Mouse (Mus musculus): ENCODE measurements around the gene Fabp3. TPM values are rescaled to one million over a fixed set of nuclear protein-coding genes. Genes with fewer than 3 reads are reported as not detected.

Gene Fabp3
- polyA plus RNA-seq, 1 experiment from 2014 or later: 143 TPM

- H3K4me3 ChIP-seq (replicated peaks; ENCODE audit: low read length): no peak overlapping the region
- H3K4me1 ChIP-seq (replicated peaks; ENCODE audit: control insufficient read depth, insufficient read depth, low read length): no peaks in the 10 kb centered on the region
- no peak overlapping the region for H3K9ac ChIP-seq (replicated peaks; ENCODE audit: low read depth, low read length)
- no peak overlapping the region for H3K4me2 ChIP-seq (ENCODE audit: low read length)
- no peak overlapping the region for H3K27ac ChIP-seq (ENCODE audit: low read length)
- H3K27me3 ChIP-seq (replicated peaks; ENCODE audit: control insufficient read depth, insufficient read depth, low read length): 0 out of 2 replicates have a peak, but pooled peaks cover 3% of the 10 kb centered on the region
- 83% methylated on average over 9 of the region's 9 CpGs for WGBS
- no peaks in the 10 kb centered on the region for H3K9me3 ChIP-seq (ENCODE audit: control insufficient read depth, low read length)
- no peaks in the 10 kb centered on the region for H3K36me3 ChIP-seq (ENCODE audit: control insufficient read depth, insufficient read depth)
- no peak for ATAC-seq
Observed at GRCm38 (mm10) chr4:130283826-130284225, 24.6 kb upstream of the Fabp3 start.

- WGBS: 57% methylated on average over 3 of the region's 3 CpGs
- Histone ChIP-seq H3K27ac (ENCODE audit: low read length) (no peak overlapping the region), H3K9ac (replicated peaks; ENCODE audit: low read depth, low read length) (no peak overlapping the region), H3K4me3 (replicated peaks; ENCODE audit: low read length) (no peak overlapping the region), H3K27me3 (replicated peaks; ENCODE audit: control insufficient read depth, insufficient read depth, low read length) (0 out of 2 replicates have a peak, but pooled peaks cover 3% of the 10 kb centered on the region), H3K36me3 (ENCODE audit: control insufficient read depth, insufficient read depth) (no peaks in the 10 kb centered on the region), H3K9me3 (ENCODE audit: control insufficient read depth, low read length) (no peaks in the 10 kb centered on the region), H3K4me2 (ENCODE audit: low read length) (no peak overlapping the region), H3K4me1 (replicated peaks; ENCODE audit: control insufficient read depth, insufficient read depth, low read length) (no peaks in the 10 kb centered on the region)
- ATAC-seq: no peak
Observed at GRCm38 (mm10) chr4:130286531-130286930, 21.9 kb upstream of the Fabp3 start.

- no peak for ATAC-seq
- Histone ChIP-seq H3K9ac (replicated peaks; ENCODE audit: low read depth, low read length) (no peak overlapping the region), H3K27me3 (replicated peaks; ENCODE audit: control insufficient read depth, insufficient read depth, low read length) (peaks cover 3% of the 10 kb centered on the region; the same call in 1 of the 2 replicates), H3K4me1 (replicated peaks; ENCODE audit: control insufficient read depth, insufficient read depth, low read length) (no peaks in the 10 kb centered on the region), H3K27ac (ENCODE audit: low read length) (no peak overlapping the region), H3K9me3 (ENCODE audit: control insufficient read depth, low read length) (no peaks in the 10 kb centered on the region), H3K36me3 (ENCODE audit: control insufficient read depth, insufficient read depth) (no peaks in the 10 kb centered on the region), H3K4me2 (ENCODE audit: low read length) (no peak overlapping the region), H3K4me3 (replicated peaks; ENCODE audit: low read length) (no peak overlapping the region)
- 73% methylated on average over 3 of the region's 3 CpGs for WGBS
Observed at GRCm38 (mm10) chr4:130289824-130290223, 18.6 kb upstream of the Fabp3 start.

DNA sequence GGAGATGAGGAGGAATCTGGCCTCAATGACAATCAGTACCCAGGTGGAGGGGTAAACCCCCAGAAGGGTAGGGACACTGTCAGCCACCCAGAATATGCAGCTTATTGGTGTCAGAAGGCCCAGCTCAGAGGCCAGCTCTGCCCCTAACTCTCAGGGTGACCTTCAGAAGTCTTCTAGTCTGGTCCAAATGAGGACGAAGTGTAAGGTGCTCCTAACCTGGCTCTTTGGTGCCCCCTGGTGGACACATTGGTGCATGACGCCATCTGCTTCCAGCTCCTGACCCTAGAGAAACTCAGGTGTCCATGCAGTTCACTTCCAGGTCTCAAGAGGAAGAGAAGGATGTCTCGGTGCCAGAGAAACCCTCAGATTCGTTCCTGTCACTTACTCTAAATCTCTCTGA is 16.1 kb upstream of the Fabp3 start:
- H3K4me3 ChIP-seq (replicated peaks; ENCODE audit: low read length): no peak overlapping the region
- no peak overlapping the region for H3K4me2 ChIP-seq (ENCODE audit: low read length)
- H3K4me1 ChIP-seq (replicated peaks; ENCODE audit: control insufficient read depth, insufficient read depth, low read length): 0 out of 2 replicates have a peak, but pooled peaks cover 2% of the 10 kb centered on the region
- H3K9me3 ChIP-seq (ENCODE audit: control insufficient read depth, low read length): no peaks in the 10 kb centered on the region
- WGBS: 2% methylated on average over 4 of the region's 4 CpGs
- H3K27me3 ChIP-seq (replicated peaks; ENCODE audit: control insufficient read depth, insufficient read depth, low read length): no peaks in the 10 kb centered on the region; the same call in 1 of the 2 replicates
- H3K36me3 ChIP-seq (ENCODE audit: control insufficient read depth, insufficient read depth): no peaks in the 10 kb centered on the region
- H3K27ac ChIP-seq (ENCODE audit: low read length): no peak overlapping the region
- ATAC-seq: peak; percentile 55; the same call in 1 of the 2 replicates
- H3K9ac ChIP-seq (replicated peaks; ENCODE audit: low read depth, low read length): no peak overlapping the region

- Histone ChIP-seq H3K9me3 (ENCODE audit: control insufficient read depth, low read length) (no peaks in the 10 kb centered on the region), H3K4me1 (replicated peaks; ENCODE audit: control insufficient read depth, insufficient read depth, low read length) (0 out of 2 replicates have a peak, but pooled peaks cover 2% of the 10 kb centered on the region), H3K27ac (ENCODE audit: low read length) (no peak overlapping the region), H3K9ac (replicated peaks; ENCODE audit: low read depth, low read length) (no peak overlapping the region), H3K36me3 (ENCODE audit: control insufficient read depth, insufficient read depth) (no peaks in the 10 kb centered on the region), H3K4me2 (ENCODE audit: low read length) (no peak overlapping the region), H3K27me3 (replicated peaks; ENCODE audit: control insufficient read depth, insufficient read depth, low read length) (no peaks in the 10 kb centered on the region; the same call in 1 of the 2 replicates), H3K4me3 (replicated peaks; ENCODE audit: low read length) (no peak overlapping the region)
- no peak for ATAC-seq
- WGBS: 81% methylated on average over 8 of the region's 8 CpGs
Observed at GRCm38 (mm10) chr4:130294513-130294912, 13.9 kb upstream of the Fabp3 start.

DNA sequence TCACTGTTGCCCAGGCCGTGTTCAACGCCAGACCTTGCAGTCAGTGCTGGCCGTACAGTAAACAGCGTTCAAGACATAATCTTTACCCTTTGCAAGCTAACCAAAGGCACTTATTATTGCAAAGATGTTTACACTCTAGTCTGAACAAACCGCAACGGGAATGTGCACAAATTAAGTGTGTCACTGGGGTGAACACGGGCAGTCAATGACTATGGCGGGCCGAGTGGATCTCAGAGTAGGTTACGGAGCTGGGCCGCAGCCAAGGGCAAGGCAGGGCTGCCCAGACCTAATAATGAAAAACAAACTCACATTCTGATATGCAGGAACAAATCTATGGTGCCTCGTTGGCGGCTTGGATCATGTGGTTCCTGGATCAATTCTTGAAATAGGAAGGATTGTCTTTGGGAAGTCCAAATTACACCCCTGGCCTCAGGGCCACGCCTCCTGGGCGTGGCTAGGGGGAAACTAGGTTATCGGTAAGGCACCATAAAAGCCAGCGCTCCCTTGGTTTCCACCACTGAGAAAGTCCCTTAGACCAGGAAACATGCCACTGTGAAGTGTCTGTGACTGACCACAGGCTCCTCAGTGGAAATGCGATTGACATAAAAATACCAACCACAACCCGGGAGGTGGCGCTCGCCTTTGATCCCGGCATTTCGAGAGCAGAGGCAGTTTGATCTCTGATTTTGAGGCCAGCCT is 13.2 kb upstream of the Fabp3 start:
- 48% methylated on average over 23 of the region's 23 CpGs for WGBS
- no peak overlapping the region for H3K4me2 ChIP-seq (ENCODE audit: low read length)
- H3K4me3 ChIP-seq (replicated peaks; ENCODE audit: low read length): no peak overlapping the region
- no peak overlapping the region for H3K27ac ChIP-seq (ENCODE audit: low read length)
- H3K9ac ChIP-seq (replicated peaks; ENCODE audit: low read depth, low read length): no peak overlapping the region
- no peaks in the 10 kb centered on the region for H3K9me3 ChIP-seq (ENCODE audit: control insufficient read depth, low read length)
- H3K4me1 ChIP-seq (replicated peaks; ENCODE audit: control insufficient read depth, insufficient read depth, low read length): 0 out of 2 replicates have a peak, but pooled peaks cover 2% of the 10 kb centered on the region
- H3K27me3 ChIP-seq (replicated peaks; ENCODE audit: control insufficient read depth, insufficient read depth, low read length): no peaks in the 10 kb centered on the region; the same call in 1 of the 2 replicates
- no peaks in the 10 kb centered on the region for H3K36me3 ChIP-seq (ENCODE audit: control insufficient read depth, insufficient read depth)
- no peak for ATAC-seq

GRCm38 (mm10) chr4:130296243-130296965 is 12.0 kb upstream of the Fabp3 start:
- H3K4me2 ChIP-seq (ENCODE audit: low read length): no peak overlapping the region
- no peak overlapping the region for H3K9ac ChIP-seq (replicated peaks; ENCODE audit: low read depth, low read length)
- 0 out of 2 replicates have a peak, but pooled peaks cover 2% of the 10 kb centered on the region for H3K4me1 ChIP-seq (replicated peaks; ENCODE audit: control insufficient read depth, insufficient read depth, low read length)
- H3K27me3 ChIP-seq (replicated peaks; ENCODE audit: control insufficient read depth, insufficient read depth, low read length): no peaks in the 10 kb centered on the region; the same call in 1 of the 2 replicates
- H3K9me3 ChIP-seq (ENCODE audit: control insufficient read depth, low read length): no peaks in the 10 kb centered on the region
- ATAC-seq: no peak
- no peak overlapping the region for H3K27ac ChIP-seq (ENCODE audit: low read length)
- H3K36me3 ChIP-seq (ENCODE audit: control insufficient read depth, insufficient read depth): no peaks in the 10 kb centered on the region
- no peak overlapping the region for H3K4me3 ChIP-seq (replicated peaks; ENCODE audit: low read length)
- 87% methylated on average over 13 of the region's 13 CpGs for WGBS

- no peaks in the 10 kb centered on the region for H3K36me3 ChIP-seq (ENCODE audit: control insufficient read depth, insufficient read depth)
- H3K4me1 ChIP-seq (replicated peaks; ENCODE audit: control insufficient read depth, insufficient read depth, low read length): 0 out of 2 replicates have a peak, but pooled peaks cover 2% of the 10 kb centered on the region
- no peaks in the 10 kb centered on the region; the same call in 1 of the 2 replicates for H3K27me3 ChIP-seq (replicated peaks; ENCODE audit: control insufficient read depth, insufficient read depth, low read length)
- H3K27ac ChIP-seq (ENCODE audit: low read length): no peak overlapping the region
- ATAC-seq: no peak
- H3K4me2 ChIP-seq (ENCODE audit: low read length): no peak overlapping the region
- H3K9me3 ChIP-seq (ENCODE audit: control insufficient read depth, low read length): no peaks in the 10 kb centered on the region
- H3K4me3 ChIP-seq (replicated peaks; ENCODE audit: low read length): no peak overlapping the region
- WGBS: 20% methylated on average over 13 of the region's 13 CpGs
- H3K9ac ChIP-seq (replicated peaks; ENCODE audit: low read depth, low read length): no peak overlapping the region
Observed at GRCm38 (mm10) chr4:130297123-130297529, 11.3 kb upstream of the Fabp3 start.

GRCm38 (mm10) chr4:130298877-130299628 is 9.3 kb upstream of the Fabp3 start:
- Histone ChIP-seq H3K27me3 (replicated peaks; ENCODE audit: control insufficient read depth, insufficient read depth, low read length) (no peaks in the 10 kb centered on the region), H3K4me1 (replicated peaks; ENCODE audit: control insufficient read depth, insufficient read depth, low read length) (0 out of 2 replicates have a peak, but pooled peaks cover 2% of the 10 kb centered on the region), H3K4me2 (ENCODE audit: low read length) (no peak overlapping the region), H3K9ac (replicated peaks; ENCODE audit: low read depth, low read length) (no peak overlapping the region), H3K9me3 (ENCODE audit: control insufficient read depth, low read length) (no peaks in the 10 kb centered on the region), H3K36me3 (ENCODE audit: control insufficient read depth, insufficient read depth) (no peaks in the 10 kb centered on the region), H3K4me3 (replicated peaks; ENCODE audit: low read length) (no peak overlapping the region), H3K27ac (ENCODE audit: low read length) (no peak overlapping the region)
- 70% methylated on average over 11 of the region's 11 CpGs for WGBS
- ATAC-seq: no peak
